Mouse (Mus musculus) monocyte, adult 2 months (primary cell): Measurements from ENCODE around the gene Krt2.

ENCODE experiments used
- DNase-seq, 2 experiments: peaks; one replicate each; pipeline ENCODE4 v3.0.0; 2022; ENCODE audit warnings: low spot score in 2 of 2, low read depth in 1 of 2

The Krt2 gene

DNA sequence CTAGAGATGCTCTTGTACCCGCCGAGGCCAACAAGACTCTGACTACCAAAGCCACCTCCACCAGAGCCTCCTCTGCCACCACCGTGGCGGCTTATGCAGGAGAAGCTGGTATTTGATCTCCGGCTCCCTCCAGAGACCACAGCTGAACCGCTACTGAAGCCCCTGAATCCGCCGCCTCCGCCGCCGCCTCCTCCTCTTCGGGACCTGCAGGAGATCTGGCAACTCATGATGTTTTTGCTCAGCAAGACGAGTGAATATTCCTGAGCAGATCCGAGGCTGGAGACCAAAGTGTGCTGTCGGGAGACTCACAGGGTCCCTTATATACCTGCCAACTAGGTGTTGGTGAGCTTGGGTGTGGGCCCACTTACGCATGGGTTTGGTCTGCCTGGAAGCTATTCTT, at the start of gene Krt2:
Krt2 (minus strand) TSS at position 295 of the 400 bp plus-strand sequence.
- no peak for DNase-seq

DNA sequence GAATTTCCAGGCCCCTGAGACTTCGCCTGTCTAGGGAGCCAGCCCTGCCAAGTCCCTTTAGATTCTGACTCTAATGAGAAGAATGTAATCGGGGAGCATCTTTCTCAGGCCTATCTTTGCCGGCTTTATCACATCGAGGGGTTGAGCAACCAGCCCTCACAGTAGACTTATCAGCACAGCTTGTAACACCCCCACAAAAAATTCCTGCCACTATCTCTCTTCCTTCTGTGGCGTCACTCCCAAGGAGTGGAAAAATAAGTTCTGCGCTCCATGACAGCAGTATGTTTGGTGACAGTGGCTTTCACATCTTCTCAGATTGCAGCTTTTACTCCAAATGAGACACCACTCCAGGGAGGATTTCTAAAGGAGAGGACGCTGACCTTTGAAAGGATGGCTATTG, 48.8 kb upstream of the Krt2 start:
- DNase-seq, result no peak

- no peak for DNase-seq
These were observed 42.6 kb upstream of the Krt2 start for GRCm38 (mm10) chr15:101860421-101861130.

DNA sequence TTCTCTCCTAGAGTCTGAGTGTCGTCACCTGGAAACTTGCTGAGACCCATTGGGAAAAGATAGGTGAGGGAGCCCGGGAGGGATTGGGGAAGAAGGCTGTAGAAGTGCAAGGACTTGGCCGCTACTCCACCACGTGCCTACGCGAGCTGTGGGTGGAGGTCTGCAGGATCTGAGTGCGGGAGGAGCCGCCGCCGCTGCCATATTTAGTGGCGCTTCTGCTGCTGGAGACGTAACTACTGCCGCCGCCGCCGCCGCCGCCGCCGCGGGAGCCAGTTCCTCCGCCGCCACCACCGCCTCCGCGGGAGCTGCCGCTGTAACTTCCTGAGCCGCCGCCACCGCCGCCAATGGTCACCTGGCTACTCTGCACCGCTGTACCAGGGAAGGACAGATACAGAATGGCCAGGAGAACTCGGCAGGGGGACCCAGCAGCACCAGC, 41.8 kb upstream of the Krt2 start:
- no peak for DNase-seq

- no peak for DNase-seq
These were observed 40.9 kb upstream of the Krt2 start for GRCm38 (mm10) chr15:101858673-101859425.

DNA sequence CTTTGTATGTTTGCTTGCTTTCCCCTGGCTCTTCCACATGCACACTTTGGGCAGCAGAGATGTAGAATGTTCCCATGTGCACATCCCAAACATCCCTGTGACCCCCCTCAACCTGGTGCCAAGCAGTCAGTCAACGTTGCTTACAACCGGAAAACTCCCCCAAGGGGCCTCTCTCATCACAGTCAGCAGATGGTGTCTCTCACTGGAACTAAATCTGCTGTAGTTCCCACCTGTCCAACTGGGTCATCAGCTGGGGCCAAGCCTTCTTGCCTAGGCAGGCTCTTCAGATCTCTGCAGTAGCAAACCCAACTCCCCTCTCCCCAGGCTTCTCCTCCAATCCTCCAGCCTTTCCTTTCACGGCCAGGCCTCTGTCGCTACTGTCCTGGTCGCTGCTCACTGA, 38.7 kb upstream of the Krt2 start:
- no peak for DNase-seq

DNA sequence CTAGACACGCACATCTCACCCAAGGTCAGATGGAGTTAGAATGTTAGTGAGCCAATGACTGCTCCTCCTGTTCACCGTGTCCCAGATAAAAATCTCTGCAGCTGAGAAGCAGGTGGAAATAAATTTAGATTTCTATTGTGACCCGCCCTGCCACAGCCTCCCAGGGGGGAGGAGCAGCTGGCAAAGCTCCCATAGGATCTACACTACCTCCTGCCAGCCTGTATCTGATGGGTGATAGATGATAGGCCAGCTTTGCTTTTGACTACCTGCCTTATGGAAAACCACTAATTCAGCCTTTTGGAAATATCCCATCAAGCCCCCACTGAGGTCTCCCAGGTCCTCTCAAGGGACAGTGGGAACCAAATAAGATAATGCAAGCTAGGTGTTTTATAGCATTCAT, 37.8 kb upstream of the Krt2 start:
- DNase-seq, result no peak

- no peak for DNase-seq
These were observed 36.3 kb upstream of the Krt2 start for GRCm38 (mm10) chr15:101854294-101854693.

- no peak for DNase-seq
These were observed 34.6 kb upstream of the Krt2 start for GRCm38 (mm10) chr15:101852571-101852970.

- DNase-seq, result no peak
These were observed 32.7 kb upstream of the Krt2 start, which contains the start of gene Krt1 for GRCm38 (mm10) chr15:101850694-101851093. TSS of gene Krt1 (minus strand) at chr15:101850794.

DNA sequence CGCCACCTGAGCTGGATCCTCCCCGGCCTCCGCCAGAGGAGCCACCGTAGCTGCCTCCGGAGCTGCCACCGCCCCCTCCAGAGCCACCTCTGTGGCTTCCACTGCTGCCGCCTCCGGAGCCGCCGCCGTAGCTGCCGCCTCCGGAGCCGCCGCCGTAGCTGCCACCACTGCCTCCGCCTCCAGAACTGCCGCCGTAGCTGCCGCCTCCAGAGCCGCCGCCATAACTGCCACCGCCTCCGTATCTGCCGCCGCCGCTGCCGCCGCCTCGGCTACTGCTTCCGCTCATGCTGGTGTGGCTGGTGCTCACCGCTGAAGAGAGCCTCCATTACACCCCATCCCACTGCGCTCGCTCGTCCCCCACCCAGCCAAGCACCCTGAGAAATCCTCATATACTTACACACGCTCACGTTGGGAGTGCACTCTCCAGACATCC, 28.0 kb upstream of the Krt2 start:
- DNase-seq, result no peak

GRCm38 (mm10) chr15:101843192-101843591, 25.2 kb upstream of the Krt2 start:
- DNase-seq, result no peak

GRCm38 (mm10) chr15:101834784-101835328, 16.9 kb upstream of the Krt2 start:
- no peak for DNase-seq

DNA sequence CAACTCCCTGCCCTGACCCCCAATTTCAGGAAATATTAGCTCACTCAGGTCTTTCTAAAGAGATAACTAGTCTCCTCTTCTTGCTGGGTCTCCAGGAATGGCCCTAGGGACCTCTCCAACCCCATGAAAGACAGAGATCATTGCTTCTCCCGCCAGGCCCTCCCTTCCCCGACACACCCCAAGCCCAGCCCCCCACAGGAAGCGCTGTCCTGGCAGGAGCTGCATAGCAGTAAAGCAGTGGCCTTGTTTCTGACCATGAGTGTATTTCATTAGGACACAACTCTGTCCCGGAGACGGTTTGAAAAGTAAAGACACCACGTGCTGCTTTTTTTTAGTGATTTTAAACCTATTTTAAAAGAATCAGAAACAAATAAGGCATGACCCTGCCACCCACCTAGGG, 15.2 kb upstream of the Krt2 start:
- no peak for DNase-seq

DNA sequence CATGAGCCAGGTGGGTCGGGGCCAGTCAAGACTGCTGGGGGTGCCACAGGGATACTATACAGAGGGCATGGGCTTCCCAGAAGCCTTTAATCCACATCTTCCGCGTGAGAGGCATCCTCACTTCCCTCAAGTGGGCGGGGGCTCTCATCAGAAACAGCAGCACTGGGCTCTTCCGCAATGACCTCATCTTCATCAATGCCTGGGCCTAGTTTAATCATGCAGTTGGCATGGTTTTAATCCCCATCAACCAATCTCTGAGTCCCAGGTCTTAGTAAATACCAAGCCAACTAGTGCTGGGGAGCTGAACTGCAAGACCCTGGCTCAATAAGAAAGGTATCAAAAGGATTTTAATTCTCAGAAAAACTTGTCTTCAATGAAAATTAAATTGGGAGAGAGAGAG, 11.5 kb upstream of the Krt2 start:
- no peak for DNase-seq

DNA sequence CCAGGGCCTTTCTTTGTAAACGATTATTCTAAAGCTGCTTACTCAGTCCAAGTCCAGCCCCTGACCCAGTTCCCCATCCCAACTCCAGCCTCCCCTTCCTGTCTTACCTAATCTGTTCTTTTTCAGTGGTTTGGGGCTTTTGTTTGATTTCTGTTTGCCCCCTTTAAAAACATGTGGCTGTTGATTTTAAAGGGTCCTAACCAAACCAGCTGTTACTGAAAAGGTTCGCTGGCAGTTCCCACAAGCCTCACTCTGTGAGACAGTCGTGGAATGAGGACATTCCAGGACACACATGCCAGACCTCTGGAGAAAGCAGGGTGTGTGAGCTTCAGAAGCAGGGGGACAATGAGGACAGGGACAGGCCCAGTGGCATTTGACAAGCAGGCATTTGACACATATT, 3.8 kb upstream of the Krt2 start:
- no peak for DNase-seq

- no peak for DNase-seq
These were observed 14.7 kb downstream of the Krt2 start for GRCm38 (mm10) chr15:101803052-101803822.

DNA sequence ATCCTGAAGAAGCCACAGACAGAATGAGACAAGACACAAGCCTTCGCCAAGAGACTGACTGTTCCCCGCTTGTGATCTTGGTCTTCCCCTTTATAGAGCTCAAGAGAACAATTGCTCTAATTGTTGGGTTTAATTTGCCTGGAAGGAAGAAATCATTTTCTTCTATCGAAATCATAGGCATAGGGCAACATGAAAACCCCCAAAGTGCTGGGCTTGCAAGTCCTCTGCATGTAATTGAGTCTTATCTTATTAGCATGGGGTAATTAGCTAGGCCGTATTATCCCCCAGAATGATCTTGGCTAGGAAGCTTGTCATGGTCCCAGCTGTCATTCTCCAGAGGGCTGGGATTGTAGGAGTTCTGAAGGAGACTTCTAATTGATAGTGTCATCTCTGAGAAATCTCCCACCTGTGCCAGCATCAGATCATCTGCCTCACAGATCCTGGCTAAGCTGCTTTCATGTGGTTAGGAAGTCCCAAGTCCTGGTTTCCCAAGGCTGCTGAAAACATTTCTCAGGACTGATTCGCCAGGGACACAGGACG, 15.6 kb downstream of the Krt2 start, which contains the start of gene Krt73:
Krt73 (minus strand) TSS at position 51 of the 540 bp plus-strand sequence.
- no peak for DNase-seq

- no peak for DNase-seq
These were observed 27.1 kb downstream of the Krt2 start for GRCm38 (mm10) chr15:101790867-101791266.

DNA sequence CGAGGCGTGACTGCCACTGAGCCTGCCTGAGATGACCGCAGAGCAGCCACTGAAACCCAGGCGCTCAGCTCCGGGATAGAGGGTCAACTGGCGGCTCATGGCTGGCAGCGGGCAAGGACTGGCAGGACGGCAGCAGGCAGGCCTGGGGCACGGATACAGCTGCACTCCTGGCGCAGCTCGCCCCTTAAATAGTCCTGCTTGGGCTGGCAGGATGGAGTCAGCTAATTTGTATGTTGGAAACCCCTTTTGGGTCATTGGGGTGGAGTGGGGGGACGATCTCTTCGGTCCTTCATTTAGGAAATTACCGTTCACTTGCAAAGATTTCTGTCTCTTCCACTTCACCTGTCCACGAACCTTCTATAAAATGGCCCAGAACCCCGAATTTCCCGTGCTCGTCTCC, 31.6 kb downstream of the Krt2 start, which contains the start of gene Krt72:
Krt72 (minus strand) TSS at position 101 of the 400 bp plus-strand sequence.
- DNase-seq, result no peak

- no peak for DNase-seq
These were observed 44.5 kb downstream of the Krt2 start for GRCm38 (mm10) chr15:101773420-101773819.
